Mouse (Mus musculus) G1E (cell line): ENCODE results near the gene Yipf1. TPM values are rescaled to one million over a fixed set of nuclear protein-coding genes. Genes with fewer than 3 reads are reported as not detected.

ENCODE experiments used
- ATAC-seq: 2 replicates; pipeline ENCODE4 v1.8.0; 2016; ENCODE audit warnings: mild to moderate bottlenecking; ENCODE audit not compliant: insufficient number of reproducible peaks, poor library complexity, low FRiP score, severe bottlenecking; ENCODE audit errors: extremely low read depth
- DNase-seq: peaks from one replicate; pipeline ENCODE4 v3.0.0; 2012; ENCODE audit warnings: low spot score
- H3K27me3 ChIP-seq: 2 replicates; pipeline ENCODE4 v1.6.1; 2012; ENCODE audit warnings: mild to moderate bottlenecking, low read length, inconsistent platforms; ENCODE audit not compliant: insufficient read depth
- H3K36me3 ChIP-seq: replicated peaks from 2 replicates; pipeline ENCODE3; 2012; ENCODE audit warnings: mild to moderate bottlenecking, inconsistent platforms
- H3K4me1 ChIP-seq: 2 replicates; pipeline ENCODE4 v1.6.1; 2012; ENCODE audit warnings: low read depth, low read length, inconsistent platforms, mixed read lengths; ENCODE audit not compliant: insufficient read depth
- H3K4me3 ChIP-seq: 2 replicates; pipeline ENCODE4 v1.5.1; 2012; ENCODE audit warnings: low read depth, mild to moderate bottlenecking, inconsistent platforms, low read length, moderate library complexity, mixed read lengths
- H3K9me3 ChIP-seq: replicated peaks from 2 replicates; pipeline ENCODE4 v1.6.1; 2012; ENCODE audit warnings: inconsistent platforms
- CTCF ChIP-seq: IDR thresholded peaks from 2 replicates; pipeline ENCODE4 v1.5.1; 2012; ENCODE audit warnings: low read depth, low read length, inconsistent platforms, mixed read lengths
- GATA1 ChIP-seq: IDR thresholded peaks from 2 replicates; pipeline ENCODE4 v1.6.1; 2012; ENCODE audit warnings: borderline replicate concordance, low read length, inconsistent platforms, mixed read lengths
- GATA2 ChIP-seq: IDR thresholded peaks from 2 replicates; pipeline ENCODE4 v1.6.1; 2012; ENCODE audit warnings: low read depth, low read length, inconsistent platforms, borderline replicate concordance
- POLR2AphosphoS5 ChIP-seq: IDR thresholded peaks from 2 replicates; pipeline ENCODE4 v1.6.1; 2012; ENCODE audit warnings: low read depth, low read length, inconsistent platforms; ENCODE audit not compliant: insufficient replicate concordance
- TAL1 ChIP-seq: conservative IDR thresholded peaks from 2 replicates; pipeline ENCODE4 v1.6.1; 2012; ENCODE audit warnings: low read depth, low read length, inconsistent platforms, mixed read lengths
- polyA plus RNA-seq: library from polyadenylated mRNA; stranded (reverse); fragments of >175 nt; gene quantifications from 2 replicates; pipeline ENCODE4 v1.2.3, GENCODE M21; 2012
- total RNA-seq, 2 experiments: library from RNA; stranded (forward) in 1 of 2; stranded (reverse) in 1 of 2; fragments of 200-1000 nt in 1 of 2; fragments of >200 nt in 1 of 2; fragmentation: Nextera tagmentation in 1 of 2; gene quantifications; 2 replicates each; pipeline ENCODE4 v1.2.3; 2014 to 2017

Gene Yipf1
- total RNA-seq (2014; fragmentation: Nextera tagmentation) (26.8 and 27.5 TPM in 2 replicates), total RNA-seq (2017) (35.8 and 45.5 TPM in 2 replicates), polyA plus RNA-seq (8.8 and 13.4 TPM in 2 replicates)

GRCm38 (mm10) chr4:107313690-107314478 is at the start of gene Yipf1:
Yipf1 (plus strand) TSS chr4:107314363.
- DNase-seq = peak; percentile 94
- Histone ChIP-seq H3K4me1 (peaks cover 31% of the 10 kb centered on the region), H3K4me3 (peak within 1 kb of the TSS; percentile 82), H3K36me3 (peaks cover 32% of the 10 kb centered on the region), H3K9me3 (no peaks in the 10 kb centered on the region; the same call in 1 of the 2 replicates), H3K27me3 (peaks cover 12% of the 10 kb centered on the region)
- peak; percentile 89 for ATAC-seq
- TF ChIP-seq GATA2 (no peak), POLR2AphosphoS5 (no peak), TAL1 (no peak), CTCF (no peak), GATA1 (no peak)

GRCm38 (mm10) chr4:107273683-107274082 is 40.5 kb upstream of the Yipf1 start:
- Histone ChIP-seq H3K4me1 (peaks cover 6% of the 10 kb centered on the region), H3K9me3 (no peaks in the 10 kb centered on the region), H3K36me3 (peaks cover 35% of the 10 kb centered on the region), H3K27me3 (no peaks in the 10 kb centered on the region), H3K4me3 (no peak overlapping the region)
- no peak for ATAC-seq
- no peak for TF ChIP-seq GATA2
- DNase-seq = no peak

DNA sequence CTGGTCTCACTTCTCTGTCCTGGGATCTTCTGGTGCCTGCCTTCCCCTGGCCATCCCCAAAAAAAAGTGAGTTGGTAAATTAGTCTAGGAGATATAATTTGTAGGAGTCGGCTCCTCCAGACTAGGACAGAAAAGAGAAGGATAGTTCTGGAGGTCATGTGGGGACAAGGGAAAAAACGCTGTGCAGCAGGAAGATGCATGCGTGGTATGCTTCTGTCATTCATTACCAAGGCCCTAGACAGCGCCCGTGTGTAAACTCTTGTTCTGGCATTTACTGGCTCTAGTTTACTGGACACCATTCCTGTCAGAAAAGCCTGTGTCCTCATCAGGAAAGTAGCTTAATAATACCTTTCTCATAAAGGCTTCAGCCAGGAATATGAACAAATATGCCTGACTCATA is 39.7 kb upstream of the Yipf1 start:
- DNase-seq = no peak
- Histone ChIP-seq H3K4me3 (no peak overlapping the region), H3K9me3 (no peaks in the 10 kb centered on the region), H3K27me3 (no peaks in the 10 kb centered on the region), H3K36me3 (peaks cover 35% of the 10 kb centered on the region), H3K4me1 (peaks cover 6% of the 10 kb centered on the region)
- ATAC-seq = no peak
- TF ChIP-seq GATA2 (no peak), CTCF (no peak), TAL1 (no peak), POLR2AphosphoS5 (no peak), GATA1 (no peak)

DNA sequence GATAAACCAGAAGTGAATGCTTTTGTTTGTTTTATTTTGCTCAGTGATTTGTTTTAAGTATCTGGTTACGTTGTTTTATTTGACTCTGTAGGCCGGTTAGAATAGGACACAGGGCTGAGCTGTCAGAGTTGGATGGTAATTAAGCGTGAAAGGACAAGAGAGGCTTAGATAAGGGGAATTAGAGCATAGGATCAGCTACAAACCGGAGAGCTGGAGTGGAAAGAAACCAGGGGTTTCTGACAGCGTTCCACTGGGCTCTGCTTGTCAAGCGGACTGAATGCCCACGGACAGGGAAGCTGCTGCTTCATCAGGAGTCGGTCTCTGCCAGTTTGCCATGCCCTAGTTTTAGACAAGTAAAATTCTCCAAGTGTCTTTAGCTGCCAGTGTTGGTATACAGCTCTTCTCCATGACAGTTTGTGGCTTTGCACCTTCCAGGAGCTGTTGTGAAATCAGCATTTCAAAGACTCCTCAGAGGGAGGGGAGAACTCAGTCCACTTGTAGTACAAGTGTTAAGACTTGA is 35.9 kb upstream of the Yipf1 start:
- H3K27me3 ChIP-seq = no peaks in the 10 kb centered on the region
- ATAC-seq (no peak), DNase-seq (no peak)
- peaks cover 15% of the 10 kb centered on the region for H3K4me1 ChIP-seq
- H3K36me3 ChIP-seq = peaks cover 33% of the 10 kb centered on the region
- no peak overlapping the region for H3K4me3 ChIP-seq
- TF ChIP-seq GATA1 = no peak
- no peak for TF ChIP-seq POLR2AphosphoS5
- TF ChIP-seq GATA2 = no peak
- TF ChIP-seq CTCF = no peak
- TF ChIP-seq TAL1 = no peak
- H3K9me3 ChIP-seq = no peaks in the 10 kb centered on the region

- Histone ChIP-seq H3K9me3 (no peaks in the 10 kb centered on the region), H3K4me3 (no peak overlapping the region), H3K36me3 (peaks cover 19% of the 10 kb centered on the region), H3K27me3 (no peaks in the 10 kb centered on the region; the same call in 1 of the 2 replicates), H3K4me1 (peaks cover 15% of the 10 kb centered on the region)
- TF ChIP-seq GATA1 = no peak
- TF ChIP-seq CTCF = no peak
- TF ChIP-seq TAL1 = no peak
- TF ChIP-seq GATA2 = no peak
- no peak for TF ChIP-seq POLR2AphosphoS5
- DNase-seq (no peak), ATAC-seq (no peak)
These were observed 33.2 kb upstream of the Yipf1 start for GRCm38 (mm10) chr4:107280843-107281475.

DNA sequence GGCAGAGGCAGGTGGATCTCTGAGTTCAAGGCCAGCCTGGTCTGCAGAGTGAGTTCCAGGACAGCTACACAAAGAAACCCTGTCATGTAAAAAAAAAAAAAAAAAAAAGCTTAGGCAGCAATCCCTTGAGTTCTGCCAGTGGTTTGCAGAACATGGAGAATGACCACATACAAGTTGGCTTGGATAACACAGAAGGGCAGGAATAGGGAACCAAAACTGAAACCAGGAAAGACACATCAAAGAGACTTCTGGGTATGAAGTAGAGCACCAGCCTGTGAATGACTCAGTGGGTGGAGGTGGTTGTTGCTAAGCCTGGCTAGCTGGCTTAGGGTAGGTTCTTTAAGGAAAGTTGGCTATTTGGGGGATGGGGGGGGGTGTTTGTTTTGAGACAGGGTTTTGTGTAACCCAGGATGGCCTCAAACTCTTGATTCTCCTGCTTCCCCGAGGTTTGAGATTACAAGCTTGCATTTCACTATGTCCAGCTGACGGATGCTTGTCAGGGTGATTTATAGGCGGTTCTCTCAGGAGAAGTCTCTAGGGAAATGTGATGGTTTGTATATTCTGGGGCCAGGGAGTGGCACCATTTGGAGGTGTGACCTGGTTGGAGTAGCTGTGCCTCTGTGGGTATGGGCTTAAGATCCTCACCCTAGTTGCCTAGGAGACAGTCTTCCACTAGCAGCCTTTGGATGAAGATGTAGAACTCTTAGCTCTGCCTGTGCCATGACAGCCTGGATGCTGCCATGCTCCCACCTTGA is 28.5 kb upstream of the Yipf1 start:
- H3K4me1 ChIP-seq = peaks cover 12% of the 10 kb centered on the region

More for the DNA sequence above, 28.5 kb upstream of the Yipf1 start:
- Histone ChIP-seq H3K27me3 (peaks cover 12% of the 10 kb centered on the region), H3K9me3 (no peaks in the 10 kb centered on the region), H3K4me3 (no peak overlapping the region), H3K36me3 (peaks cover 6% of the 10 kb centered on the region)
- no peak for TF ChIP-seq POLR2AphosphoS5
- ATAC-seq (no peak), DNase-seq (no peak)
